Mouse (Mus musculus) forebrain, embryonic 16.5 days (tissue): ENCODE results near the gene Kdm4d. TPM values are rescaled to one million over a fixed set of nuclear protein-coding genes. Genes with fewer than 3 reads are reported as not detected.

ENCODE experiments used
- ATAC-seq: fragments of 200-750 bp; cut with Nextera tagmentation; 2 replicates; pipeline ENCODE4 v1.8.0; 2017; ENCODE audit warnings: mild to moderate bottlenecking, moderate library complexity
- H3K27ac ChIP-seq: fragments of 300-500 bp; sonication (generic); 2 replicates; pipeline ENCODE4 v1.5.1; 2014; ENCODE audit warnings: low read length, control low read depth
- H3K27me3 ChIP-seq: fragments of 300-500 bp; sonication (generic); replicated peaks from 2 replicates; pipeline ENCODE4 v1.6.1; 2014; ENCODE audit warnings: low read length; ENCODE audit not compliant: control insufficient read depth, insufficient read depth
- H3K36me3 ChIP-seq: fragments of 300-500 bp; sonication (generic); 2 replicates; pipeline ENCODE4 v1.6.1; 2014; ENCODE audit not compliant: control insufficient read depth, insufficient read depth
- H3K4me1 ChIP-seq: fragments of 300-500 bp; sonication (generic); replicated peaks from 2 replicates; pipeline ENCODE4 v1.6.1; 2014; ENCODE audit warnings: low read length; ENCODE audit not compliant: control insufficient read depth, insufficient read depth
- H3K4me2 ChIP-seq: fragments of 300-500 bp; sonication (generic); 2 replicates; pipeline ENCODE4 v1.6.1; 2014; ENCODE audit warnings: mild to moderate bottlenecking, low read length, control low read depth
- H3K4me3 ChIP-seq: fragments of 300-500 bp; sonication (generic); replicated peaks from 2 replicates; pipeline ENCODE4 v1.5.1; 2014; ENCODE audit warnings: mild to moderate bottlenecking, low read length, control low read depth
- H3K9ac ChIP-seq: fragments of 300-500 bp; sonication (generic); replicated peaks from 2 replicates; pipeline ENCODE4 v1.6.1; 2014; ENCODE audit warnings: low read depth, low read length, control low read depth
- H3K9me3 ChIP-seq: fragments of 300-500 bp; sonication (generic); 2 replicates; pipeline ENCODE4 v1.6.1; 2016; ENCODE audit warnings: low read length; ENCODE audit not compliant: control insufficient read depth
- WGBS: fragments of 180-500 bp; shearing (Covaris S2); extraction: QIAGEN DNeasy Blood & Tissue Kit; methylation state at CpG from one replicate; pipeline ENCODE4 v1.1.7; 2014; 5-methylcytosine and 5-hydroxymethylcytosine counted together
- polyA plus RNA-seq: library from polyadenylated mRNA; unstranded; fragments of >200 nt; fragmentation: Nextera tagmentation; extraction: Ambion mirVana; gene quantifications from 2 replicates; pipeline ENCODE4 v1.2.1, GENCODE M21; 2015

The Kdm4d gene
- polyA plus RNA-seq, 1 experiment from 2014 or later, result 0.34 TPM

- H3K4me1 ChIP-seq, result no peaks in the 10 kb centered on the region
- H3K4me2 ChIP-seq, result no peak overlapping the region
- H3K27ac ChIP-seq, result no peak overlapping the region
- WGBS, result 11% methylated on average over 4 of the region's 4 CpGs
- no peak overlapping the region for H3K4me3 ChIP-seq
- ATAC-seq, result peak; percentile 89
- H3K27me3 ChIP-seq, result no peaks in the 10 kb centered on the region
- no peaks in the 10 kb centered on the region for H3K9me3 ChIP-seq
- no peak overlapping the region for H3K9ac ChIP-seq
- no peaks in the 10 kb centered on the region for H3K36me3 ChIP-seq
Measured at GRCm38 (mm10) chr9:14523408-14524043, 23.2 kb upstream of the Kdm4d start.

GRCm38 (mm10) chr9:14521695-14522094 is 21.4 kb upstream of the Kdm4d start:
- H3K4me1 ChIP-seq, result no peaks in the 10 kb centered on the region
- no peaks in the 10 kb centered on the region for H3K9me3 ChIP-seq
- 50% methylated on average over 2 of the region's 2 CpGs for WGBS
- no peak overlapping the region for H3K4me2 ChIP-seq
- no peaks in the 10 kb centered on the region for H3K27me3 ChIP-seq
- no peak for ATAC-seq
- H3K36me3 ChIP-seq, result no peaks in the 10 kb centered on the region
- H3K4me3 ChIP-seq, result no peak overlapping the region
- no peak overlapping the region for H3K27ac ChIP-seq
- H3K9ac ChIP-seq, result no peak overlapping the region

DNA sequence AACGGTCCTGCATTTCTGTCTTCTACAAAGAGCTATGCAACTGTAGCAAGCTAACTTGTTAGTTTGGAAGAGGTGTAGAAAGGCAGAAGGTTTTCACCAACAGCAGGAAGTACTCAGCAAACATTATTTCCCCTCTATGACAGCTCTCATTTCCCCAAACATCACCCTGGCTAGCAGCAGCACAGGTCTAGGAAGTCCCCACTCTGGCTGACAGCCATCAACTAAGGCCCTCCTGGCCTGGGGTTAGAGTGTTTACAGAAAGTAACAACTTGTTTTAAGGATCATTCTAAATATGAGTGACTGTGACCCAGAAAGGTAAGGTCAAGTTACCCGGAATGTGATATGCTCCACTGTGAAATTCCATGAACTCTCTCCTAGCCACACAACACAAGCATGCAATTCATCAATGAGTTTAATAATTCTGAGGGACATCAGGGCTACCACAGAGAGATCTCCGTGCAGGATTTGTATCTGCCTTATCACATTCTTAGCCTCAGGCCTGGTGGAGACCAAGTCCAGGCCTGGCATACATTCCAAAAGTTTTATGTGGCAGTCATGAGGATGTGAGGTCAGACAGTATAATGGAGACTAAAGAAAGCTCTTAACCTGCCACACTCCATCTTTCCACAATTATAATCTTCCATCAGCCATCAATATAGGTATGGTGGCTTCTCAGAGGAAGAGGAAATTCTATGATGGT is 20.8 kb upstream of the Kdm4d start:
- no peak for ATAC-seq
- Histone ChIP-seq H3K27ac (no peak overlapping the region), H3K4me3 (no peak overlapping the region), H3K27me3 (no peaks in the 10 kb centered on the region), H3K4me1 (no peaks in the 10 kb centered on the region), H3K4me2 (no peak overlapping the region), H3K36me3 (no peaks in the 10 kb centered on the region), H3K9me3 (no peaks in the 10 kb centered on the region), H3K9ac (no peak overlapping the region)
- 83% methylated on average over 3 of the region's 3 CpGs for WGBS

DNA sequence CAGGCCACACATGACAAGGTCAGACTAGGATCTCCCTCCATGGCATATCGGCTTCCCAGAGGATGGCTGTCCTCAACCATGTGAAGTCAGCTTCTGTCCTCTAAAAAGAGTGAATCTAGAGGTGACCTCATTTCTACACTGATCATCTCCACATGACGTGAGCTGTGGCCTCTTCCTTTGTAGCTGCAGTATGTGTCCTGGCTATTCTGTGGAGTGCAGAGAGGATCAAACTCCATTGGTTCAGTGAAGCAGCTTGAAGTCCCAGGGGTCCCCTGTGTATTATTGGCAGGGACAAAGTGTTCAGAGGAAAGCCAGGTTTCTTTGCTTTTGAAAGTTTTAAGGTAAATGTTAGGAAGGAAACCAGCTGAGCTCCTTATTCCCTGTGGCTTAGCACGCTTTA is 17.8 kb upstream of the Kdm4d start:
- 73% methylated on average over 3 of the region's 3 CpGs for WGBS
- ATAC-seq, result no peak
- Histone ChIP-seq H3K4me1 (no peaks in the 10 kb centered on the region), H3K4me2 (no peak overlapping the region), H3K9ac (no peak overlapping the region), H3K27ac (no peak overlapping the region), H3K27me3 (no peaks in the 10 kb centered on the region), H3K4me3 (no peak overlapping the region), H3K36me3 (peaks cover 2% of the 10 kb centered on the region), H3K9me3 (no peaks in the 10 kb centered on the region)

GRCm38 (mm10) chr9:14517296-14517695 is 17.0 kb upstream of the Kdm4d start:
- Histone ChIP-seq H3K4me3 (no peak overlapping the region), H3K4me2 (no peak overlapping the region), H3K36me3 (peaks cover 2% of the 10 kb centered on the region), H3K9me3 (no peaks in the 10 kb centered on the region), H3K27ac (no peak overlapping the region), H3K9ac (no peak overlapping the region), H3K27me3 (no peaks in the 10 kb centered on the region), H3K4me1 (no peaks in the 10 kb centered on the region)
- 24% methylated on average over 1 of the region's 1 CpGs for WGBS
- ATAC-seq, result no peak

- no peaks in the 10 kb centered on the region for H3K27me3 ChIP-seq
- H3K36me3 ChIP-seq, result peaks cover 26% of the 10 kb centered on the region
- H3K4me1 ChIP-seq, result no peaks in the 10 kb centered on the region
- peak; percentile 73 for ATAC-seq
- no peak overlapping the region for H3K27ac ChIP-seq
- no peaks in the 10 kb centered on the region for H3K9me3 ChIP-seq
- H3K4me3 ChIP-seq, result no peak overlapping the region
- H3K9ac ChIP-seq, result no peak overlapping the region
- WGBS, result 79% methylated on average over 9 of the region's 9 CpGs
- H3K4me2 ChIP-seq, result no peak overlapping the region
Measured at GRCm38 (mm10) chr9:14512633-14513445, 12.6 kb upstream of the Kdm4d start.

DNA sequence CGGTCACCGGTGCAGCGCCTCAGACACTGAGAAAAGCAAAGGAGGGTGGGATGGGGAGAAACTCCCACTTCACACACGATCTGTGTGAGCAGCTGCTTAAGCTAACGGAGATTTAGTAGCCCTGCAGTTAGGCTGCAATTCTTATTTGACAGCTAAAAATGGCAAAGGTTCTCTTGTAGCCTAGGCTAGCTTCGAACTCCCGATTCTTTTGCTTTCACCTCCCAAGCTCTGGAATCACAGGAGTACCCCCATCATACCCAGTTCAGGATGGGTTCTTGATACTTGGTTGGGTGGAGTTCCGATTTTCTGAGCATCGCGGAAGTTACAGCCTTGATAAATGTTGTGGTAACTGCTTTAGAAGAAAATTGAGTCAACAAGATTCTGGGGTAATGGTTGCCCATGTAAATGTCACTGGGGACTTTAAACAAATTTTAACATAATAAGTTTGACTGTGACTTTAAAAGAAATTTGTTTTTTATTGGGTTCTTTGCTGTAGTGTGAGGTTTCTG is 688 bp upstream of the Kdm4d start:
- no peak for ATAC-seq
- WGBS, result 4% methylated on average over 10 of the region's 10 CpGs
- Histone ChIP-seq H3K9me3 (no peaks in the 10 kb centered on the region), H3K27ac (peak overlapping the region; percentile 69; the same call in 1 of the 2 replicates), H3K4me1 (peaks cover 13% of the 10 kb centered on the region), H3K4me3 (peak overlapping the region; percentile 85), H3K27me3 (no peaks in the 10 kb centered on the region), H3K4me2 (peak overlapping the region; percentile 91), H3K9ac (peak overlapping the region; percentile 80), H3K36me3 (peaks cover 24% of the 10 kb centered on the region)

DNA sequence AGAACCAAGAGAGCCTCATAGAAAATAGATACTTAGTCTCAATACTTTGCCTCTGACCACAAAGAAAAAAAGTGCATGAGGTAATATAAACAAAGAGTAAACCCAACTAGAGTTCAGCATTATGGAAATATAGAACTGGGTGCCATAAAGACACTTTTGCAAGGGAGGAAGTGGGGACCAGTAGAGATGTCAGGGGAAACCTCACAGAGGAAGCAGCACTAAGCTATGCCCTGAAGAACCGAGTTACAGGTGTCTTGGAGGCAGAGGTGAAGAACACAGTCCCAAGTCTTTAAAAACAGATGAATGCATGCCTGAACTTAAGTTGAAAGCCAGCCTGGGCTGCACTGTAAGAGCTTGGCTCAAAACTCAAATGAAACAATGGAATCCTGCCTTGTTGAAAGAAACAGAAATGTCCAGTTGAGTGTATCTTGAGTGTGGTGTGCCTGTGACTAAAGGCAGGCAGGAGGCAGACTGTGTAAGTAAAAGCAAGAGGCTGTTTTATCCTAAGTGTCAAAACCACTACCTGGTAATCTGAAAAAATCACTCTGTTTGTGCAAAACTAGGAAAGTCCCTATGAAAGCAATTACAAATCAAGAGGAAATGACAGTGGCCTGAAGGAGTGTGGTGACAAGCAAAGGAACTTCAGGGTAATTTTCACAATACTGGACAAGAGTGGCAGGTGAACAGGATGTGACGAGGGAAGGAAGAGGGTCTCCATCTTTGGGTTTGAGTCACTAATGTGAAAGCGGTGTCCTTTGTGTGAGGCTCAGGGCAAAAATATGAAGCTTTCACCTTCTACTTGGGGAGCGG is 1.2 kb downstream of the Kdm4d start:
- Histone ChIP-seq H3K4me2 (peak overlapping the region; percentile 83), H3K36me3 (peaks cover 12% of the 10 kb centered on the region), H3K4me3 (peak overlapping the region; percentile 85), H3K27ac (no peak overlapping the region), H3K9ac (no peak overlapping the region; the same call in 1 of the 2 replicates), H3K9me3 (no peaks in the 10 kb centered on the region), H3K27me3 (no peaks in the 10 kb centered on the region), H3K4me1 (peaks cover 13% of the 10 kb centered on the region)
- WGBS, result 84% methylated on average over 4 of the region's 4 CpGs
- ATAC-seq, result no peak
